Mouse (Mus musculus): ENCODE data around the gene Wnt3a.
"Not testable (repeated sequence)": the region's sequence is repeated elsewhere in the genome, so short reads cannot be mapped to it uniquely, and the experiment has no call there.

Gene Wnt3a

DNA sequence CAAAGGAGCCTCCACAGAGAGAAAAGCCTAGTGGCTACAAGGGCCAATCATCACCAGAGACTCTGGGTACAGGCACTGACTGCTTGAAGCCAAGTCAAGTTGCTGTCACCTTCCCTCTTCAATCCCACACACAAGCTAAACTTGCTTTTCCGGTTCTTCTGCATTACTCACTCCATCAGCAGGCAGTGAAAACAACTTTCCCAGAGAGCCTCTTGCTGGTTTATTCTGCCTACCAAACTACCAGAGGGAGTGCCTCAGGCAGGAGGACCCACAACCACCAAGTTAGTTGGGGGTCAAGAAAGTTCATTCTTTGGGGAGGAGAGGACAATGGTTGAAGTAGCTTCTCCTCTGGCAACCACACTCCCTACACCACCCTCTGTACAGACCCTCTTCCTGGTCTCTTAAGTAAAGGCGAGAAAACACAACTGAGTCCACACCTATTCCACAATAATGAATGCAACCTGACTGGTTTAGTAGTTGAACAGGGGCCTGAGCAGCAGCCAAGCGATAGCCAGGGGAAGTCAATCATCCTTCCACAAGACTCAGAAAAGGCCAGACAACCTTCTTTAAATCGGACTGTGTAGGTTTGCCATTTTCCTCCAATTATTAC, 72.1 kb downstream of the Wnt3a start:
- DNase-seq (ENCODE audit: low spot score) = no peak

DNA sequence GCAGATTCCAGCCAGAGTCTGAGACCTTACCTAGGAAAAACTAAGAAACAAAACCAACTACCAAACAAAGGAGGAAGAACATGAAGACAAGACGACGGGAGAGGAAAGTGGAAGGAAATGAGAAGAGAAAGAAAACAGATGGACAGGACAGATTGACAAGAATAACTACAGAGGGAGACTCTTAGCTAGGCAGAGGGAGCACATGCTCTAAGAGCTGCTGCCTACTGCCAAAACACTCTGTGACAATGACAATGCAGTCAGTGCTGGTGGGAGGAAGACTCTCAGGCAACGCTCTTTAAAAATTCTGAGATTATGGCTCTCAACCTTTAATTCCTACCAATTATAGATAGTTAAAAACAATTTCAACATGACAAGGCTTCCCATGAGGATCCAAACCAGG, 73.6 kb downstream of the Wnt3a start:
- DNase-seq (ENCODE audit: low spot score) = no peak

DNA sequence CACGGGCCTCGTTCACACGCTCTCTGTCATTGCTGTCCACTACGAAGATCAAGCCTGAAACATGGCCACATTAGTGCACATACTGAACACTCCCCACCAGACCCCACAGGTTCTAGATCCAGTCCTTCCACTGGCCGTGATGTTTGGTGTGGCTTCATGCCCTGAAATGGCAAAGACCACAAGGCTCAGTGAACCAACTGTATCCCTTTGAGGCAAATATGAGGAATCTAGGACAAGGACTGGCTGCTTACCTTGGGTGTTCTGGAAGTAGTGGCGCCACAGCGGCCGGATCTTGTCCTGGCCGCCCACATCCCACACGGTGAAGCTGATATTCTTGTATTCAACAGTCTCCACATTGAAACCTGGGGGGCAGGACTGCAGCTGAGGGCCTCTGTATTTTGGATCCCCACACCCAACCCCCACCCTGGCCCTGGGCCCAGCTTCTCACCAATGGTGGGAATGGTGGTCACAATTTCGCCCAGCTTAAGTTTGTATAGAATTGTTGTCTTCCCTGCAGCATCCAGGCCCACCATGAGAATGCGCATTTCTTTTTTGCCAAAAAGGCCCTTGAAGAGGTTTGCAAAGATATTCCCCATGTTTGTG, 77.6 kb downstream of the Wnt3a start:
- no peak for DNase-seq (ENCODE audit: low spot score)

DNA sequence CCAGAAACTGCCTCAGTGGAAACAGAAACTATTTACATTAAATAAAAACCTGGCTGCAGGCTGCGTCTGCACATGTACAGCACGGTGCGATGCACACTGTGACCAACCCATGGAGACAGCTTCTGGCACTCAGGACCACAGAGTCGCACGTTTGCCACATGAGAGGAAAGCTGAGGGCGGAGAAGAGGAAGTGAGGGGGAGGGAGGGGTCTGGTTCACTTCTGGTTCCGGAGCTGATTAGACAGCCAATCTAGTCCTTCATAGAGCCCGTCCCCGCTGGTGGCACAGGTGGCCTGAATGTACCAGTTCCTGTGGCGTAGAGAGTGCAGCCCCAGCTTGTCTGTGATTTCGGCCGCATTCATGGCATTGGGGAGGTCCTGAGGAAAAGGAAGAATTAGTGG, 78.2 kb downstream of the Wnt3a start:
- not testable (repeated sequence) for DNase-seq (ENCODE audit: low spot score)

DNA sequence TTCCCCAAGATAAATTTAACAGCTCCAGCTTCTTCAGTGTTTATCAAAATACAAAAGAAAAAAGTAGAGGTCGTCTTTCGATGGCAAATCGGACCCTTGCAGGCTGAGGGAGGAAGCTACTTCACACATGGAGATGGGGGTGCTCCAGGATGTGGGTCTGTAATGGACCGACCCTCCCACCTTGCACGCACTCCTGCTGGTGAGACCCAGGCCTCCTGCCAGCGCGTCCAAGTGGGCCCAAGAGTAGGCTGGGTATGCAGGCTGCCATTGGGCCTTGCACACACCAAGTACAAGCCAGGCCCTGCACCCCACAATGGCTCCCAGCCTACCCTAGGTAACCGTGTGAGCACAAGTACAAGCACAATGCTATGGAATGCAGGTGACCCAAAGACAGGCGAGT, 79.0 kb downstream of the Wnt3a start:
- not testable (repeated sequence) for DNase-seq (ENCODE audit: low spot score)

GRCm38 (mm10) chr11:59210020-59210419, 80.5 kb downstream of the Wnt3a start:
- no peak for DNase-seq (ENCODE audit: low spot score)

DNA sequence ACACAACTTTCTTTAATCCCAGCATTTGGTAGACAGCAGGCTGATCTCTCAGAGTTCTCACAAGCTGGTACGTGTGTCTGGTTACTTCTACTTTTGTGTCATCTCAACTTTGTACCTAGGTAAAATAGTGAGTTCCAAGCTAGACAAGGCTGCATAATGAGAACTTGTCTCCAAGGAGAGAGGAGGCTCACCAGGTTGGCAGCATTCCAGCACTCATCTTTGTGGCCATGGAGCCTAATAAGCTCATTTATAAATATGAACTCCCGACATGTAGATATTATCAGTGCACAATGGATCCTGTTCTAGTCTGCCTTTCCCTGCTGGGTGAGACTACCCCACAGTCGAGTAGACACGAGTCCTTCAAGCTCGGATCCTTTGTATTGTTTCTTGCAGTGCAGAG, 81.0 kb downstream of the Wnt3a start:
- no peak for DNase-seq (ENCODE audit: low spot score)

DNA sequence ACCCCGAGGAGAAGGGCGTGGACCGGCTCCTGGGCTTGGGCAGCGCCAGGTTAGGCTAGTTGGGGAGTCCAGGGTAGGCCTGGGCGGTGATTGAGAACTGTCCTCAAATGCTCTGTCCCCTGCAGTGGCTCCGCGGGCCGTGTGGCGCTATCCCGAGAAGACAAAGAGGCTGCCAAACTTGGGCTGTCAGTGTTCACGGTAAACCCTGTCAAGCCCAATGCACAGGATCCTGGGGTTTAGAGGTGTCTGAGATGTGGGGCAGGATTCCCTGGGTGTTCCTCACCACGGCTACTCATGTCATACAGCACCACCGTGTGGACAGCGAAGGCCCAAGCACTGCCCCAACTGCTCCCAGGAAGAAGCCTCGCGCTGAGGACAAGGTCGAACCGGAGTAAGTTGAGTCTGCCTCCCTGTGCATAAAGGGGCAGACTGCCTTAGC, 81.5 kb downstream of the Wnt3a start:
- peak; percentile 74 for DNase-seq (ENCODE audit: low spot score)

- DNase-seq (ENCODE audit: low spot score) = peak; percentile 93
Measured at GRCm38 (mm10) chr11:59208153-59208831, 82.3 kb downstream of the Wnt3a start, which contains the start of gene 2310033P09Rik. Gene 2310033P09Rik, plus strand, starts transcription at chr11:59208321.

DNA sequence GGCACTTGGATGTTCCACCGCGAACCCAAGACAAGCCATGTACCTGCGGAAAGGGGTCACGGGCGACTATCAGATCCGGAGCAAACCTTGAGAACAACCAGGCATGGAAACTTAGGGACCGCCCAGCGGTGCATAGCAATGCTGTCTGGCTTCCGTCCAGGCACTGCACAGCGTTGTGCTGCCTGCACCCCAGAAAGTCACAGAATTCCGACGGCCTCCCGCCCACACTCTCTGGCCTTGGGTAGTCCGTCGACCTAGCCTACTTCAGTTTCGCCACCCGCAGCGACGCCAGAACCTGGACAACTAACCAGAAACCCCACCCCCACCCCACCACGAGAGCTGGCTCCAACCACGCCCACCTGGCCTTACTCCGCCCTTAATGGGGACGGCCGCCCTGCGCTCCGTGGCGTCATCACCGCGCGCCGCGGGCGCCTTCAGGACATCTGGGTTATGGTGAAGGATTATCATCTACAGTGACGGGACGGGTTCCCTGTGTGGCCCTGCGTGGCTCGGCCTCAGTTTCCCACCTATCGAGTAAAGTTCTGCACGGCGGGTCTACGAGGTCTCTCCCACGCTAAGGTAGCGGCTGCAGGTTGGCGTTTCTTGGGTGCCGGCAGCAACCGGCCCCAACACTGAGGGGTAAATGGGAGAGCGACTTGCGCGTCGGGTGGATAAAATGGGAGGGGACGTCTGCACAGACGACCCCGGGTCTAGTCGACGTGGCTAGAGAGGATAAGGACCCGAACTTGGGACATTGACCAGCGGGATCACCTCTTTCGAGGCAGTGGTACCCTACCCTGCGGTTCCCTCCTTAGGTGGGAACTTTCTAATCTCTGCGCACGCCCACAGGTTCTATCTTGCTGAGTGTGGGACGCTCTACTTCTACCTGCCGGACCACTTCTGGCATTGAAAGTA, 88.2 kb downstream of the Wnt3a start, which contains the start of gene Mrpl55:
Gene Mrpl55 (plus strand): TSS at position 406 of the 915 bp plus-strand sequence.
- DNase-seq (ENCODE audit: low spot score) = peak; percentile 92

- DNase-seq (ENCODE audit: low spot score) = no peak
Measured at GRCm38 (mm10) chr11:59201216-59202002, 89.1 kb downstream of the Wnt3a start.
